Mouse (Mus musculus) ES-E14 (cell line): ENCODE measurements around the gene Gopc. TPM values are rescaled to one million over a fixed set of nuclear protein-coding genes. Genes with fewer than 3 reads are reported as not detected.

Source experiments
- DNase-seq: peaks from one replicate; pipeline ENCODE4 v3.0.0-alpha.2; 2013; ENCODE audit warnings: low read depth, low spot score
- H3K27ac ChIP-seq: 2 replicates; pipeline ENCODE4 v1.5.1; 2012; ENCODE audit warnings: low read depth, mild to moderate bottlenecking, low read length, moderate library complexity, mixed read lengths; ENCODE audit not compliant: poor library complexity, insufficient read depth, severe bottlenecking
- H3K36me3 ChIP-seq: 2 replicates; pipeline ENCODE4 v1.6.1; 2012; ENCODE audit warnings: mild to moderate bottlenecking, low read length, moderate library complexity, mixed read lengths; ENCODE audit not compliant: control insufficient read depth, poor library complexity, insufficient read depth, severe bottlenecking
- H3K4me1 ChIP-seq, 2 experiments: fragments of 150-350 bp in 1 of 2; sonication (generic) in 1 of 2; 2 replicates each; pipeline ENCODE4 v1.6.1; 2012; ENCODE audit warnings: low read length in 2 of 2, mild to moderate bottlenecking in 1 of 2, mixed read lengths in 1 of 2; ENCODE audit not compliant: control insufficient read depth in 2 of 2, insufficient read depth in 2 of 2, poor library complexity in 1 of 2
- H3K4me3 ChIP-seq, 2 experiments: fragments of 150-350 bp in 1 of 2; sonication (generic) in 1 of 2; 2 replicates each; pipeline ENCODE4 v1.5.1; 2012; ENCODE audit warnings: low read length in 2 of 2, low read depth in 1 of 2, mild to moderate bottlenecking in 1 of 2, mixed read lengths in 1 of 2; ENCODE audit not compliant: insufficient read depth in 1 of 2, poor library complexity in 1 of 2, severe bottlenecking in 1 of 2
- H3K9ac ChIP-seq: 2 replicates; pipeline ENCODE4 v1.6.1; 2012; ENCODE audit warnings: low read depth, mild to moderate bottlenecking, low read length, mixed read lengths; ENCODE audit not compliant: poor library complexity, insufficient read depth, severe bottlenecking
- H3K9me3 ChIP-seq: fragments of 150-350 bp; sonication (generic); 2 replicates; pipeline ENCODE4 v1.6.1; 2012; ENCODE audit warnings: low read depth, mild to moderate bottlenecking, low read length; ENCODE audit not compliant: control insufficient read depth, insufficient read depth
- CHD2 ChIP-seq: IDR thresholded peaks from 2 replicates; pipeline ENCODE4 v1.6.1; 2014; ENCODE audit warnings: mild to moderate bottlenecking, low read depth, low read length, inconsistent platforms
- HCFC1 ChIP-seq: IDR thresholded peaks from 2 replicates; pipeline ENCODE4 v1.6.1; 2012; ENCODE audit warnings: low read length, inconsistent platforms, borderline replicate concordance; ENCODE audit not compliant: insufficient read depth
- MAFK ChIP-seq: IDR thresholded peaks from 2 replicates; pipeline ENCODE4 v1.6.1; 2014; ENCODE audit warnings: mild to moderate bottlenecking, low read depth, low read length, inconsistent platforms; ENCODE audit not compliant: insufficient read depth
- ZC3H11A ChIP-seq: IDR thresholded peaks from 2 replicates; pipeline ENCODE4 v1.6.1; 2012; ENCODE audit warnings: low read depth, mild to moderate bottlenecking, inconsistent platforms, low read length, borderline replicate concordance
- ZNF384 ChIP-seq: IDR thresholded peaks from 2 replicates; pipeline ENCODE4 v1.6.1; 2012; ENCODE audit warnings: low read depth, low read length, inconsistent platforms
- in situ Hi-C, 2 experiments: fragments of 600-800 bp; cut with MboI; formaldehyde crosslinking; loops; one replicate each; pipeline ENCODE4 v1.15.1; 2025; ENCODE audit warnings: low sequenced_read_pairs in 2 of 2, inconsistent platforms in 1 of 2; ENCODE audit not compliant: unreplicated experiment in 2 of 2
- total RNA-seq: library from RNA; depleted of rRNA; stranded (reverse); fragments of 300-350 nt; gene quantifications from 2 replicates; pipeline ENCODE4 v1.2.3, GENCODE M21; 2012

Gopc gene
- total RNA-seq, 1 experiment, result 9.1 TPM

DNA sequence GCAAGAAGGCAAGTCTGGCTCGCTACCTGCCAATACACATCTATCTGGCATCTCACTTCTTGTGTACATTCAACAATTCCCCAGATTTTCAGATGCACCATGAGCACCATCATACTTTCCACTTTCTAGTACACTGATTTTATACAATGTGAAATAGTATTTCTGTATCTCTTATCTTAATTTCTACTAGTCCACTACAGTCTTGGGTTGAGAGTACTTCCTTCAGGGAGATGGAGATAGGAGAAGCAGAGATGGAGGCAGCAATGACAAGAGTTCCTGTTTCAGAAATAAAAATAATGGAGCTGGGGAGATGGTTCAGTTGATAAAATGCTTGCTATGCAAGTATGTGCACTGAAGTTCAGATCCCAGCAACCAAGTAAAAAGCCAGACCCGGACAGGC is 4.1 kb downstream of the Gopc start:
- TF ChIP-seq ZNF384 (no peak), MAFK (no peak), ZC3H11A (no peak), HCFC1 (no peak), CHD2 (no peak)
- in situ Hi-C loops, result loop anchor here in 1 of 2 experiments (25.0 kb wide), 2 partner anchors 241 to 591 kb away; no protein-coding TSS in a partner anchor
- no peak overlapping the region for H3K9ac ChIP-seq
- peaks cover 0 to 6% of the 10 kb centered on the region in 2 experiments; a peak in 1 of 4 replicates for H3K4me1 ChIP-seq
- no peak for DNase-seq
- no peaks in the 10 kb centered on the region for H3K9me3 ChIP-seq
- H3K36me3 ChIP-seq, result no peaks in the 10 kb centered on the region
- no peak overlapping the region for H3K27ac ChIP-seq
- no peak overlapping the region for H3K4me3 ChIP-seq

DNA sequence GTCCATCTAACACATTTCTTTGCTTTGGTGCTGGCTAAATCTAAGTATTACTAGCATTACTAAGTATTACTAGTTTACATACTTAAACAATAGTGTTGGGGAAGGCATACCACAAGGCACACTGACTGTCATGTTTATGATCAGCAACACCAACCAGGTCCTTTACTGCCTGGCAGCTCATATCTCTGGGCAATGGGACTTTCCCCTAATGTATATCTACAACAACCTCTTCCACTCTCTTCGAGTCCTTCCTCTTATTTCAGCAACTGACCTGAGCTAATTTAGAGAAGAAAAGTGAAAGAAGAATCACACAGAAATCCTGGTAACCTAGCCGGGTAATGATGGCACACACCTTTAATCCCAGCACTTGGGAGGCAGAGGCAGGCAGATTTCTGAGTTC is 5.5 kb downstream of the Gopc start:
- in situ Hi-C loops, result loop anchor here in 1 of 2 experiments (25.0 kb wide), 2 partner anchors 239 to 589 kb away; no protein-coding TSS in a partner anchor

DNA sequence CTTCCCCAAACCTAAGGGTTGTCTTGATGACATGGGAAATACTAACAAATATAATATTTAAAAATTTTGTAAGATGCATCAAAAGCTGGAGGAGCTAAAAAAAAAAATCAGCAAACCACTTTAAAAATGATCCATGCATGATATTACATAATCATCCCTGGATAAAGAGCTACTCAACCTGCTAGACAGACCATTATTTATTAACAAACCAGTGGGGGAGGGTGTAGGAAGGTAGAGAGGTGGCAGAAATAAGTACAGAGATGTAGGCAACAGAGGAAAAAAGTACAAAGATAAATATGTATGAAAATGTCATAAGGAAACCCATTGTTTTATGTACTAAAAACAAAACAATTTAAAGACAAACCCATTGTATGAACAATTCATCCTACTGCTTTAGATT is 7.3 kb downstream of the Gopc start:
- Histone ChIP-seq H3K9me3 (no peaks in the 10 kb centered on the region), H3K36me3 (no peaks in the 10 kb centered on the region), H3K27ac (no peak overlapping the region), H3K4me3 (no peak overlapping the region), H3K9ac (no peak overlapping the region), H3K4me1 (no peaks in the 10 kb centered on the region)
- TF ChIP-seq MAFK (no peak), ZNF384 (no peak), ZC3H11A (no peak), CHD2 (no peak), HCFC1 (no peak)
- DNase-seq, result no peak
- in situ Hi-C loops, result loop anchor here in 1 of 2 experiments (25.0 kb wide), 2 partner anchors 237 to 587 kb away; no protein-coding TSS in a partner anchor

More for the DNA sequence above, 5.5 kb downstream of the Gopc start:
- TF ChIP-seq HCFC1 (no peak), CHD2 (no peak), ZNF384 (no peak), ZC3H11A (no peak), MAFK (no peak)
- no peak for DNase-seq
- no peaks in the 10 kb centered on the region for H3K36me3 ChIP-seq
- H3K4me1 ChIP-seq, result peaks cover 0 to 6% of the 10 kb centered on the region in 2 experiments; a peak in 1 of 4 replicates
- no peak overlapping the region for H3K27ac ChIP-seq
- H3K9ac ChIP-seq, result no peak overlapping the region
- H3K9me3 ChIP-seq, result no peaks in the 10 kb centered on the region
- no peak overlapping the region for H3K4me3 ChIP-seq

DNA sequence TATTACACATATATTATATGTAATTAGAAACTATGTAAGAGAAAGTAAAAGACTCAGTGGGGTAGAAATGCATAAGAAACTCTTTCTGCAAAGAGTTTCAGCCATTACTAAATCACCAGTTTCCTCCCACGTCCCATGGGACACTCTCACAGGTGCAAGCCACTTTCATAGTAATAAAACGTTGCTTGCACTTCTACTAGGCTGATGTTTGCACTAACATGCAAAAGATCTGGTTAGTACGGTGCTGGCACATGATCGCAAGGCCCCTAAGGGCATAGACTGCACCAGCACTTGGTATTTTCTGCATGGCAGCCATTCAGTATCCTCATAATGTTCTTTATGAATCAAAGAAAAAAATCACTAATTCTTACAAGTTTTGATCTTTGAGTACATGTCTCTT is 8.1 kb downstream of the Gopc start:
- no peak for TF ChIP-seq ZNF384
- TF ChIP-seq MAFK, result no peak
- no peak for TF ChIP-seq CHD2
- no peak for TF ChIP-seq HCFC1
- no peak for TF ChIP-seq ZC3H11A
- Histone ChIP-seq H3K36me3 (no peaks in the 10 kb centered on the region), H3K4me3 (no peak overlapping the region), H3K9me3 (no peaks in the 10 kb centered on the region), H3K27ac (no peak overlapping the region), H3K4me1 (no peaks in the 10 kb centered on the region), H3K9ac (no peak overlapping the region)
- in situ Hi-C loops, result no loop called here
- DNase-seq, result no peak

DNA sequence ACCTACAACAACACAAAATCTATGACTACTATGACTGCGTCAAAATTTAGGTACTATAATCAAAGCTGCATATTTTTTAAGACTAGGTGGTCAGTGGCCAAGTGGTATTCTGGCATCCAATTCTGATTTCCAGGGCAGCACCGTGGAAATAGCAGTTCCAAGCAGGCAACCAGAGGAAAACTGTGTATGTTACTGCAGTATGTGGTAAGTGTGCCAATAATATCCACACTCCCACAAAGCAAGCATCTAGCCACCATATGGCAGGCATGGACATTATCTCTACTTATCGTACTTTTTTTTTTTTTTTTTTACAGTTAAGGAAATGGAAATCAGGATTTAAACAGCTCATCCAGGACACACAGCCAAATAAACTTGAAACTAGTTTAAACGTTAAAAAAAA is 13.5 kb downstream of the Gopc start:
- H3K27ac ChIP-seq, result no peak overlapping the region
- no peaks in the 10 kb centered on the region for H3K36me3 ChIP-seq
- no peak for TF ChIP-seq ZNF384
- TF ChIP-seq CHD2, result no peak
- no peak for TF ChIP-seq ZC3H11A
- no peaks in the 10 kb centered on the region for H3K9me3 ChIP-seq
- no peak for DNase-seq
- in situ Hi-C loops, result no loop called here
- no peak overlapping the region for H3K9ac ChIP-seq
- H3K4me1 ChIP-seq, result no peaks in the 10 kb centered on the region
- no peak overlapping the region for H3K4me3 ChIP-seq
